Mouse (Mus musculus) thymus, postnatal 10 days (tissue): ENCODE data around the gene Gpr146.
"Not testable (repeated sequence)": the region's sequence is repeated elsewhere in the genome, so short reads cannot be mapped to it uniquely, and the experiment has no call there.

Experiments
- DNase-seq, 2 experiments: peaks; one replicate each; pipeline ENCODE4 v3.0.0; 2021; ENCODE audit warnings: low spot score in 2 of 2

Gene Gpr146

DNA sequence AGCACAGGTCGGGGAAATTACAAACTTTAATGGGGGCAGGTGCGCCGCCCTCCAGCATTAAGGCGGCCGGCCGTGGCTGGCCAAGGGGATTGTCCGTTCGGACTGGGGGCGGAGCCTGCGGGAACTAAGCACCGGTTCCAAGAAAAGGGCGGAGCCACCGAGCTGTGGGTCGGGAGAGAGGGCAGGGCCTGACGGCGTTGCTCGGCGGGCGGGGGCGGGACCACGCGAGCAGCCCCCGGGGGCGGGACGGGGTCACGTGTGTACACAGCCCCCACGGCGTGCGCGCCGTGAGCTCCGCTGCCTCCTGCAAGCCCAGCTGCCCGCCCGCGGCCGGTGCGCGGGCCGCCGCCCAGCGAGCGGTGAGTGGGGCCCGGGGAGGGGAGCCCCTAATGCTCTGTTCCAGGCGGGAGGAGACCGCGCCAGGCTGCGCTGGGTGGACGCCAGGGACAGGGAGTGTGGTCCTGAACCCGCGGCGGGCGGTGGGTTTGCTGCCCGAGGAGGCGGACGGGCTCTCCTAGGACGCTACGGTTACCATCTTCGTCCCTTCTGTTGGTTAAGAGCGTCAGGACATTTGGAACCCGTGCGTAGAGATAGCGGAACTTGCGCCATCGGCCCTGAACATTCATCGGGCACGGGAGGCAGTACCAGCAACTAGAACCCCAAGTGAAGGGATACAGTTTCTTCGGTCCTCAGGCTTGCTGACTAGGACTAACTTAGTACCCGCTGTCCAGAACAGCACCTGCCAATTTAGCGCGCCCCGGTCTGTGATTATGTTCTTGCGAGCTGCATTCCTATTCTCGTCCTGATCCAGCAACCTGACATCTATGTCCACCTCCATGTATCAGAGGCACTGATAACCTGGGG, 3.1 kb downstream of the Gpr146 start:
- DNase-seq: peak; percentile 68 to 70

- peak; percentile 76 to 80 for DNase-seq
Observed at GRCm38 (mm10) chr5:139381586-139382513, 4.4 kb downstream of the Gpr146 start.

GRCm38 (mm10) chr5:139382760-139383159, 5.3 kb downstream of the Gpr146 start:
- peak; percentile 49 to 50 for DNase-seq

GRCm38 (mm10) chr5:139383234-139383633, 5.7 kb downstream of the Gpr146 start:
- DNase-seq: no peak

DNA sequence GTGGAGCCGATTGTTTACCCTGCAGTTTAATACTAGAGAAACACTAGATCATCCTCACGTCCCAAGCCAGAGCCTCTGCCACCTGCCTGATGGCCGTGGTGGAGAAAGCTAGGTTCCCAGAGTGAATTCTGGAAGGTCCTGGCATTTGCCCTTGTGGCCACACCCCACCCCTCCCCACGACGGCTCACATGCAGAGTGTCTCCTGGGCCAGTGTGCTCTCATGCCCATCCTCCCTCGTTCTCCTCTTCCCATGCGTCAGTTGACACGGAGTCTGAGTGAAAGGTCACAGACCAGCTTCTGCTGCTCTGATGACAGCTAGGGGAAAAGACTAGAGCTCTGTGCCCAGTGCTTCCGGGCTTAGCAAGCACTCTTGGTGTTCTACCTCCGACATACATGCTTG, 7.0 kb downstream of the Gpr146 start:
- no peak for DNase-seq

- no peak for DNase-seq
Observed at GRCm38 (mm10) chr5:139386047-139386446, 8.6 kb downstream of the Gpr146 start.

GRCm38 (mm10) chr5:139387329-139388194, 10.1 kb downstream of the Gpr146 start:
- no peak for DNase-seq

GRCm38 (mm10) chr5:139388195-139388570, 10.7 kb downstream of the Gpr146 start:
- no peak for DNase-seq

- DNase-seq: no peak
Observed at GRCm38 (mm10) chr5:139388694-139389675, 11.5 kb downstream of the Gpr146 start.

- no peak for DNase-seq
Observed at GRCm38 (mm10) chr5:139389676-139390061, 12.2 kb downstream of the Gpr146 start.

DNA sequence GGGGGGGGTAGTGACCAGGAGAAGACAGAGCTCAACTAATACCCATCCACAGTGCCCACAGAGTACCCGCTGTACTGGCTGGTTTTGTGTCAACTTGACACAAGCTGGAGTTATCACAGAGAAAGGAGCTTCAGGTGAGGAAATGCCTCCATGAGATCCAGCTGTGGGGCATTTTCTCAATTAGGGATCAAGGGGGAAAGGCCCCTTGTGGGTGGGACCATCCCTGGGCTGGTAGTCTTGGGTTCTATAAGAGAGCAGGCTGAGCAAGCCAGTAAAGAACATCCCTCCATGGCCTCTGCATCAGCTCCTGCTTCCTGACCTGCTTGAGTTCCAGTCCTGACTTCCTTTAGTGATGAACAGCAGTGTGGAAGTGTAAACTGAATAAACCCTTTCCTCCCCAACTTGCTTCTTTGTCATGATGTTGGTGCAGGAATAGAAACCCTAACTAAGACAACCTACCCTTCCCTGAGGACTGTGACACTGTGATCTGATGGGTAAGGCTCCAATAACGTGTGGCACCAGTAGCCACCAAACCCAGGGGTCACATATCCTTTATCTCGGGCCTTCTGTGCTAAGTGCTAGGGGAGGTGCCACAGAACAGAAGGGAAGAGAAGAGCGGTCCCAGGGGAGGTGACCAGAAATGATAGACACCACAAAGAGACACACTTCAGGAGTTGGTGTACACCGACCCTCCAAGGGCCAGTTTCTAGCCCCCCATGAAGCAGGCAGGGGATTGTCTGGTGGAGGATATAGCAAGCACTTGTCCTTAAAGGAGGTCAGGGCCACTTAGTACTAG, 13.0 kb downstream of the Gpr146 start:
- not testable (repeated sequence) for DNase-seq

GRCm38 (mm10) chr5:139391309-139391990, 14.0 kb downstream of the Gpr146 start:
- no peak for DNase-seq

DNA sequence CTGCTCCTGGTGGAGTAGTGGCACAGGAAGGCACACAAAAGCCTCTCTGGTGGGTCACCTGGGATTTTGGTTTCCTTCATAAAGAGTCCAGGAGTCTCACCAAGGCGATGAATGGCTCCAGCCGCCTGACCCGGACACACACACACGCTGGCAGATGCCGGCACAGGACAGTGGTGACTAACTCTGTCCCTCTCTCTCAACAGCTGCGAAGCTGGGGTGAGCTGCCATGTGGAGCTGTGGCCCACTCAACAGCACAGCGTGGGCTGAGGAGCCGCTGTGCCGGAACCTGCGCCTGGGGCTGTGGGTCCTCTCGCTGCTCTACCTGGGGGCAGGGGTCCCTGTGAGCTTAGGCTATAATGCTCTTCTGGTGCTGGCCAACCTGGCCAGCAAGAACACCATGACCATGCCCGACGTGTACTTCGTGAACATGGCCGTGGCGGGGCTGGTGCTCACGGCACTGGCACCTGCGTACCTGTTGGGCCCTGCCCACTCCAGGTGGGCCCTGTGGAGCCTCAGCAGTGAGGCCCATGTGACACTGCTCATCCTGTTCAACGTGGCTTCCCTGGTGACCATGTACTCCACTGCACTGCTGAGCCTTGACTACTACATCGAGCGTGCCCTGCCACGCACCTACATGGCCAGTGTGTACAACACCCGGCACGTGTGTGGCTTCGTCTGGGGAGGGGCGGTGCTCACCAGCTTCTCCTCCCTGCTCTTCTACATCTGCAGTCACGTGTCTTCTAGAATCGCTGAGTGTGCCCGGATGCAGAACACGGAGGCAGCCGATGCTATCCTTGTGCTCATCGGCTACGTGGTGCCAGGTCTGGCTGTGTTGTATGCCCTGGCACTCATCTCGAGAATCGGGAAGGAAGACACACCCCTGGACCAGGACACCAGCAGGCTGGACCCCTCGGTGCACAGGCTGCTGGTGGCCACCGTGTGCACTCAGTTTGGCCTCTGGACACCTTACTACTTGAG, 15.0 kb downstream of the Gpr146 start:
- no peak for DNase-seq

DNA sequence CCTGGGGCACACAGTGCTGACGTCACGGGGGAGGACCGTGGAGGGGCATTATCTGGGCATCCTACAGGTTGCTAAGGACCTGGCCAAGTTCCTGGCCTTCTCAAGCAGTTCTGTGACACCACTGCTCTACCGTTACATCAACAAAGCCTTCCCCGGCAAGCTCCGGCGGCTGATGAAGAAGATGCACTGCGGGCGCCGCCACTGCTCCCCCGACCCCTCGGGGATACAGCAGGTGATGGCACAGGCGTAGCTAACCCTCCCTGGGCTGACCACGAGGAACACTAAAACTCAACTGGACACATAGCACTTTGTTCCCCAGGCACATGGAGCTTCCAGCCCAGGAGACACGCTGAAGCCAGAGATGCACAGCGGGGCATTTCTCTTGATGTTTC, 15.7 kb downstream of the Gpr146 start:
- DNase-seq: no peak

DNA sequence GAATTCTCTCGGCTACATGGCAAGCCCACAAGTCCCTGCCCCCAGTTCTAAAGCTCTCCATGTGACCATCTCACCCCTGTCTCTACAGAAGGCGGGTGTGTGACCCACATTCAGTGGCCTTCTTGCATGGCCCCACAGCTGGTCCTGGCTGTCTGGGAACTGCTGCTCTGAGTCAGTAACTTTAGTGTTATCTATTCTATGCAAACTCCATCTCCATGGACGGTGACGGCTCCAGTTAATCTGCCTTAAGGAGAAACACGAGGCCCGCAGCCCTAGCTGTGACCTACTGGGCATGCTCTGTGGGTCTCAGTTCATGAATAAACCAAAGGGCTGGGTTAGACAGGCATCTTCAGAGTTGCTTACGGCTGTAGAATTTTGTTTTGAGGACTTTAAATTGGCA, 16.9 kb downstream of the Gpr146 start:
- no peak for DNase-seq

DNA sequence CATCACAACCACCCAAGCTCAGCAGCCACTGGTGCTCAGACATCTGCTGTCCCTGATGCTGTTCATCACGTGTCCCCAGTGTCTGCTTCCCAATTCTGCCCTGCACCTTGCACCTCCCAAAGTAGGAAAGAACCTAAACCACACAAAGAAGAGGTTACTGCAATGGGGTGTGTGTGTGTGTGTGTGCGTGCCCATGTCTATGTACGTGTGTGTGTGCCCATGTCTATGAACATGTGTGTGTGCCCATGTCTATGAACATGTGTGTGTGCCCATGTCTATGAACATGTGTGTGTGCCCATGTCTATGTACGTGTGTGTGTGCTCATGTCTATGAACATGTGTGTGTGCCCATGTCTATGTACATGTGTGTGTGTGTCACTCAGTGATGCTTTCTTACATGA, 18.0 kb downstream of the Gpr146 start:
- DNase-seq: no peak

DNA sequence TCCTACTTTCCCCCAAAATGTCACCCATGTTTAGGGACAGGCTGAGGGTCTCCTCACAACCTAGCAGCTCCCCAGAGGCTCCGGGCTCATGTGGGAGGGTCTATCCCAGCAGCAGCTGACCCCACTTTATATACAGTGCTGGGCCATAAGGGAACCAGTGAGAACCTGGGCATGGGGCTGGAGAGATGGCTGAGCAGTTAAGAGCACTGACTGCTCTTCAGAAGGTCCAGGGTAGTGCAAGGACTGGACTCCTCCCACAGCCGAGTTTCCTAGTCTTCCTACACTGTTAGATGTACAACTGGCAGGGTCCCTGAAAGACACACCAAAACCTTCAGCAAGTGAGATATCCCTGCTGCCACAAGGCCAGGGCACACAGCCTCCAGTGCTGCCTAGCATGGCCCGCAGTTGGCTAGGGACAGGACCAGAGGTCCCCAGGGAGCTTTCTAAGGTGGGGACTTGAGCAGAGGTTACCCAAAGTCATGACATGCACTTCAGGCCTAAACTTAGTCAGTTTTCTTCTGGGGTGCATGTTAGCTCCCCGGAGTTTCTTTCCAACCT, 19.9 kb downstream of the Gpr146 start:
- DNase-seq: no peak
